Comparison of ENCODE assay signal across 8 mouse cellular contexts in genomic region chr16:77238358-77239175, GRCm38 (mm10).
A peak's percentile ranks its signal among the peaks of the same experiment; 100 is the strongest.
DNase-seq lines count a peak whose midpoint lies in the region; ATAC-seq lines count a peak whose summit lies in the region.

No protein-coding gene starts in this region.

- no peak overlapping the region for H3K4me3 ChIP-seq in midbrain, embryonic 11.5 days (ENCODE audit: low read depth, low read length)

- peak overlapping the region; percentile 39 for H3K4me2 ChIP-seq in midbrain, embryonic 11.5 days

- WGBS in midbrain, embryonic 11.5 days = 62% methylated on average over 13 of the region's 13 CpGs

- peak; percentile 17 for DNase-seq in cerebellum, adult 8-10 months
- no peak for DNase-seq in cerebellum, adult 11 months
- DNase-seq in adipocyte (ENCODE audit: low spot score) = peak; percentile 21
- DNase-seq in frontal cortex, postnatal 36 days (ENCODE audit: low spot score in 2 of 2) = peak; percentile 46 to 49
- peak; percentile 83 for DNase-seq in midbrain, embryonic 11.5 days (ENCODE audit: low spot score, missing footprints)
- DNase-seq in yolk sac, embryonic 10.5 days (ENCODE audit: low spot score) = no peak
- DNase-seq in thymus, postnatal 14 days = no peak

- H3K9ac ChIP-seq in midbrain, embryonic 11.5 days (ENCODE audit: low read length) = peak overlapping the region; percentile 51; the same call in 1 of the 2 replicates

- peak overlapping the region; percentile 80 for H3K27ac ChIP-seq in midbrain, embryonic 11.5 days (ENCODE audit: low read depth, low read length)

- no peaks in the 10 kb centered on the region for H3K9me3 ChIP-seq in midbrain, embryonic 11.5 days (ENCODE audit: control insufficient read depth, low read length)

- H3K4me1 ChIP-seq in midbrain, embryonic 11.5 days (ENCODE audit: control insufficient read depth, insufficient read depth, low read length) = peaks cover 31% of the 10 kb centered on the region

- H3K27me3 ChIP-seq in midbrain, embryonic 11.5 days (ENCODE audit: control insufficient read depth, insufficient read depth, low read length) = no peaks in the 10 kb centered on the region

- no peaks in the 10 kb centered on the region for H3K36me3 ChIP-seq in midbrain, embryonic 11.5 days (ENCODE audit: control insufficient read depth, insufficient read depth, low read length)

- 0 out of 2 replicates have a peak, but pooled peaks have one; percentile 30 for ATAC-seq in midbrain, embryonic 11.5 days (ENCODE audit: low FRiP score)
- ATAC-seq in megakaryocyte progenitor cell, adult 5-6 weeks (replicated peaks; ENCODE audit: poor library complexity) = no peak

Comparison
In these comparisons a context has a peak if more than half of its experiments do, and no peak if none do; other contexts are left out.
1. DNase-seq: peak in cerebellum, adult 8-10 months (single experiment), adipocyte (single experiment), frontal cortex, postnatal 36 days (2 of 2) and midbrain, embryonic 11.5 days (single experiment); none in cerebellum, adult 11 months (single experiment), yolk sac, embryonic 10.5 days (single experiment) and thymus, postnatal 14 days (single experiment).